Mouse (Mus musculus) adipose tissue, adult 10 weeks (tissue): Measurements from ENCODE around the gene Gm28360. TPM values are rescaled to one million over a fixed set of nuclear protein-coding genes. Genes with fewer than 3 reads are reported as not detected.

Source experiments
- polyA plus RNA-seq: library from polyadenylated mRNA; stranded (reverse); fragments of 350-450 nt; fragmentation: Illumina TruSeq; extraction: RNeasy Lipid Tissue Mini Kit (QIAGEN cat#74804); gene quantifications from one replicate; pipeline ENCODE4 v1.2.3, GENCODE M21; 2014; ENCODE audit warnings: low read depth, low replicate concordance

The Gm28360 gene
- polyA plus RNA-seq: not detected

GRCm38 (mm10) chr1:117829781-117830180 lies at the start of gene Gm28360:
Gm28360 (plus strand) TSS chr1:117830081.

GRCm38 (mm10) chr1:117780833-117781232 lies 49.0 kb upstream of the Gm28360 start, which contains the start of gene B020011L13Rik:
B020011L13Rik (plus strand) TSS chr1:117781133.

Other genes starting within 250 kb of the Gm28360 start
- not detected for gene Gm28363, start 132.9 kb upstream of the Gm28360 start, polyA plus RNA-seq
- gene B020011L13Rik, start 48.9 kb upstream of the Gm28360 start, polyA plus RNA-seq: not detected
- not detected for gene Gm28168, start 97.9 kb downstream of the Gm28360 start, polyA plus RNA-seq
- not detected for gene Gm7145, start 135.9 kb downstream of the Gm28360 start, polyA plus RNA-seq